Mouse (Mus musculus) urinary bladder, postnatal 36 days (tissue): Measurements from ENCODE around the gene Polr2b.

Source experiments
- DNase-seq, 2 experiments: peaks; one replicate each; pipeline ENCODE4 v3.0.0; 2022; ENCODE audit warnings: low spot score in 2 of 2, mixed read lengths in 1 of 2

Polr2b gene

DNA sequence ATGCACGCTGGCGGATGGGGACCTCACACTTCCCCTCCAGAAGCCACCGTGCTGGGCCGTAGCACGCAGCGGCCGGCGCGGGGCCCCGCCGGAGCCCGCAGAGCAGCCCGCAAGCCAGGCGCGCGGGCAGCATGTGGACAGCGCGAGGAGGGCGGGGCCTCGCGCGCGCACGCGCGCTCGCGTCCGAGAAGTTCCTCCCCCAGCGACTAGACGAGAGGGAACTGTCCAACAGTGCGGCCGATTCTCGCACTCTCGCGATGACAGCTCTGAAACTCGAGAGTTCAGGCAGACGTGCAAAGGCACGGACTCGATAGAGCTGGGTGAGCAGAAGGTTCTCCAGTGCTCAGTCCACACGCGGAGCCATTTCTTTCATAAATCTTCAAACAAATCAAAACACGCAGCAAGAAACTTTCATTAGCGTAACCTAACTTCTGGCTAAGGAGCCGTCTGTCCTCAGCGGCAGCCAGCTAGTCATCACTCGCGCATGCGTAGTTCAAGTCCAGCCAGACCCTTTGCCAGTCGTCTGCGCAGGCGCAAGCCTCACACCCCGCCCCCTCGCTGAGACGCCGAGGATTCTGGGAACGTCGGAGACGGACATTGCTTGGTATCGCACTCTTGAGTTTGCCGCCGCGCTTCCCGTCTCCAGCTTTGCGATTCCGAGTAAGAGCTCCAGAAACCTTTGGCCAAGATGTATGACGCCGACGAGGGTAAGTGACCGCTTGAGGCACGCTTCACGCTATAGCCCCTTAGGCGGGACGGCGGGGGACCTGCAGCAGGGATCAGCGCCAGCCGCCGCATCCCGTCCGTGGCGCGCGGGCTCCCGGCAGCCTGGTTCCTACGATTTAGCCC is at the start of gene Polr2b, which contains the start of gene Noa1:
Gene Polr2b, plus strand, starts transcription at position 224 of the 849 bp plus-strand sequence.
Gene Noa1, minus strand, starts transcription at position 161 of the 849 bp plus-strand sequence.
- DNase-seq, result peak; percentile 99

DNA sequence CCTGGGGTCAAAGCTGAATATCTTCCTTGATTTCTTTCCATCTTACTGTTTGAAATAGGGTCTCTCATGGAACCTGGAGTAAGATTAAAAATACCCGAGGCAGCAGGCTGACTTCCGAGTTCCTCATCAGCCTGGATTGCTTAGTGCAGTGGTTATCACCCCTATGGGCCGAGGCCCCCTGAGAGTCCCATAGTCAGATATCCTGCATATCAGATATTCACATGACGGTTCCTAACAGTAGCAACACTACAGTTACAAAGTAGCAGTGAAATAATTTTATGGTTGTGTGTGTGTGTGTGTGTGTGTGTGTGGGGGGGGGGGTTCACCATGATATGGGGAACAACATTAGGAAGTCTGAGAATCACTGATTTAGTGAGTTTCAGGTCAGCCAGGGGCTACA is 48.8 kb upstream of the Polr2b start:
- DNase-seq, result no peak

DNA sequence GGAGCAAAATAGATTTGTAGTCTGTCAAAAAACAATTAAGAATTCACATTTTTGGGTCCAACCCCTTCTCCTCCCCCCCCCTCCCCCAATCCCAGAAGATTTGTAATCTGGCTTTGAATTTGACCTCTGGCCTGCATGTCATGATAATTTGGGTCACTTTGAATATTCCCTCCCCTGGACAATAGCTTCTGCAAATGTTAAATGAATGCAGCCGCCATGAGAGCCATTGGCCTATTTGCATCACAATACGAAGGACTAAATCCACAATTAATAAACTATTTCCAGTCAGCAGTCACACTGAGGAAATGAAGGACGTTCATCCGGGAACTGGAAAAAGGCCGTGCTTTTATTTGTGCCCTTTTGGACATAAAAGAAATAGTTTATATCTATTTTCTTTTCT is 47.8 kb upstream of the Polr2b start:
- DNase-seq, result no peak

DNA sequence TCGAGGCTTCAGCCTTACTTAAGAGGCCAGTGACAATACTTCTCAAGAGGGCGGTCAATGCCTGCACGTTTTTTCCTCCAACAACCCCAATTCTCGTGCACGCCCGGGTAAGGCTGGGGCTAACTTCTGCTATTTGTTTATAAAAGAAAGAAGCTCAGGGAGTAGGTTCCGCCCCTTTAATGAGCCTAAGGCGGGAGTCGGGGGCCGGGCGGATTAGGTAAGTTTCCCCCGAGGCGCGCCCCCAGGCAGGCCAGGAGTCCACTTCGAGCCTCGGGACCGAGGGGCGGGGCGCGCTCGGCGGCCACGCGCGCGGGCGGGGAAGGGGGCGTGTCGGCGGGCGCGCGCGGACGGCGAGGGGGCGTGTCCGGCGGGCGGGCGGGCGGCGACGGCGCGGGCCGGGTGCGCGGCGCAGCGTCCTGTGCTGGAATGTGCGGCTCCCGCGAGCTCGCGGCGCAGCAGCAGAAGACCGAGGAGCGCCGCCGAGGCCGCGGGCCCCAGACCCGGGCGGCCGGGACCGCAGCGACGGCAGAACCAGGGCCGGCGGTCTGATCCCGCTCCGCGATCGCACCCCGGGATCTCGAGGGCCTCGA is 44.8 kb upstream of the Polr2b start, which contains the start of gene Rest:
Gene Rest, plus strand, starts transcription at position 411 of the 590 bp plus-strand sequence.
- peak; percentile 71 to 75 for DNase-seq

DNA sequence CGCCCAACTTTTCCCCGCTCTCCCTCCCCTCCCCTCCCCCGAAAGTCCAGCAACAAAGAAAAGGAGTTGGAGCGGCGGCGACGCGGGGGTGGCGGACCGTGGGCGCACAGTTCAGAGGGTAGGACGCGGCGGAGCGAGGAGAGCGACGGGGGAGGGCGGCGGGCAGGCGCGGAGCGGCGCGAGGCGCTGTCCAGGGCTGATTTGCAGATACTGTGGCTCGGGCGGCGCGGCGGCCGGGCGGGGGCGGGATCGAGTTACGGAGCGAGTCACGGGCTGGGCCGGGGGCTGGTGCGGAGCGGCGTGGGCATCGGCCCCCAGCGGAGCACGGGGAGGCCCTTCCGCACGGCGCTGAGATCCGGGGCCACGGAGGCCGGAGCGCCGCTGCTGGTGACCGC is 44.3 kb upstream of the Polr2b start:
- DNase-seq, result peak; percentile 45 to 75

DNA sequence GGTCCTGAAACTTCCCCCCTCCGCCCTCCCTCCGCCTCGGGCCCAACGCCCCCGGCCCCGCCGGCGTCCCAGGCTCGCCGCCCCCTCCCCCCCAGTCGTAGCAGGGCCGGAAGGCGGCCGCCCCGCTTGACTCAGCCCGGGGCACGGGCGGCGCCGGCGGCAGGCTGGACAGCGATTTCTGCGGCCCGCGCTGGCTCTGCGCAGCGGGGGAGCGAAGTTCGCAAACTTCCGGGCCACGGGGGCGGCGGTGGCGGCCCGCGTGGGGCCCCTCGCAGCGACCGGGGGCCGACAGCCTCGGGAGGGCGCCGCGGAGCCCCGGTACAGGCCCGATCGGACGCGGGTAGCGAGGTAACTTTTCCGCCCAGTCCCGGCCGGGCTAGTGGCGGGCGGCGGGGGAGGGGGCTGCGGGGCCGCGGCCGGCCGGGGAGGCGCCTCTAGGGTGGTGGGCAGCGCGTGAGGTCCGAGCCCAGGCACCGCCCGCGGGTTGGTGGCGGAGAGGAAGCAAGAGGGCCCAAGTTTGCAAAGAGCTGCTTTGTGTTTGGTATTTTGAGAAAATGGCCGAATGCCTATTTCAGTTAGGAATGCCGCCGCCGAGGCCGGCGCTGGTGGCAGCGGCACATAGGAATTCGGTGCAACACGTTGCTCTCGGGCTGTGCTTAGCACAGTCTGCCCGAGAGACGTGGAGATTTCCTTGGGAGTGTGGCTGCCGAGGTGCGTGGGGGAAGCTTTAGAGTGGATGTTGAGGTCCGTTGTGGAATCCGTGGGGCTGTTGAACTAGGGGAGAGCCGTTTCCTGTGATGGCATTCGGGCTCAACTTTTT is 43.7 kb upstream of the Polr2b start:
- DNase-seq, result peak; percentile 46 to 48

DNA sequence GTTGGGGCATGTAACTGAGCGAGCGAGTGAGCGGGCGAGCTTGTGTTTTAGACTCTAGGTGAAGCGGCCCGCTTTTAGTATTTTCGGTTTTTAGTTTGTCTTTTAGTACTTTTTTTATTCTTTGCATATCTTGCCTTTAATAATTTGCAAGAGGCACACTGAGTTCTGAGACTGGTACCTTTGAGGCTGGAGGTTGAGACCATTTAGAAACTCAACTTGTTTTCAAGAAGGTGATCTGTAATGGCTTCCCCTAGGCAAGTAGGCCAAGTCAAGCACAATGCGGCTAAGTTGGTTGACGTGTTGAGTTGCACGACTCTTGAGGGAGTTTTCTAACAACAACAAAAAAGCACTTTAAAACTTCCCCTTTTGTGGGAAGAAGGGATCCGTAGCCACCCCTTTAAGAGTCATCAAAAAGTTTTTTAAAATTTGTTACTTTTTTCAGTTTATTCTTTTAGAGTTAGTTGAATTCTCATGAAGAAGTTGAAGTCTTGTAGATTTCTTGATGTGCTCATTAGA is 43.0 kb upstream of the Polr2b start:
- no peak for DNase-seq

DNA sequence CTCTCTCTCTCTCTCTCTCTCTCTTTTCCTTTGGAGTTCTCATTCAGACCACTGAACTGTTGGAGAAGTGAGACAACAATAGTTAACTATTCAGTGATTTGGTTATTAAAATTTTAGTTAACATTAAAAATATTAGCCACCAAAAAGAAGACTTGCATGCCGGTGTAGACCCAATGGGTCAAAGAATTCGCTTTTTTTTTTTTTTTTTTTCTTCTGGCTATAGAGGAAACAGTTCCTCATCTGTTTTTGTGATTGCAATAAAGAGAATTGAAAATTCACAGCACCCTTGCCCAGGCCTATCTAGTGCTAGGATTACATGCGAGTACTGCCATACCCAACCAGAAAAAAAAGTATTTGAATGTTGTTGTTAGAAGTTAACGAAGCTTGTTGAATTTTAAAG is 42.5 kb upstream of the Polr2b start:
- no peak for DNase-seq

DNA sequence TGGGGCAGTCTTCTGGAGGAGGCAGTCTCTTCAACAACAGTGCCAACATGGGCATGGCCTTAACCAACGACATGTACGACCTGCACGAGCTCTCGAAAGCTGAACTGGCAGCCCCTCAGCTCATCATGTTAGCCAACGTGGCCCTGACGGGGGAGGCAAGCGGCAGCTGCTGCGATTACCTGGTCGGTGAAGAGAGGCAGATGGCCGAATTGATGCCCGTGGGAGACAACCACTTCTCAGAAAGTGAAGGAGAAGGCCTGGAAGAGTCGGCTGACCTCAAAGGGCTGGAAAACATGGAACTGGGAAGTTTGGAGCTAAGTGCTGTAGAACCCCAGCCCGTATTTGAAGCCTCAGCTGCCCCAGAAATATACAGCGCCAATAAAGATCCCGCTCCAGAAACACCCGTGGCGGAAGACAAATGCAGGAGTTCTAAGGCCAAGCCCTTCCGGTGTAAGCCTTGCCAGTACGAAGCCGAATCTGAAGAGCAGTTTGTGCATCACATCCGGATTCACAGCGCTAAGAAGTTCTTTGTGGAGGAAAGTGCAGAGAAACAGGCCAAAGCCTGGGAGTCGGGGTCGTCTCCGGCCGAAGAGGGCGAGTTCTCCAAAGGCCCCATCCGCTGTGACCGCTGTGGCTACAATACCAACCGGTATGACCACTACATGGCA is 41.9 kb upstream of the Polr2b start:
- no peak for DNase-seq

DNA sequence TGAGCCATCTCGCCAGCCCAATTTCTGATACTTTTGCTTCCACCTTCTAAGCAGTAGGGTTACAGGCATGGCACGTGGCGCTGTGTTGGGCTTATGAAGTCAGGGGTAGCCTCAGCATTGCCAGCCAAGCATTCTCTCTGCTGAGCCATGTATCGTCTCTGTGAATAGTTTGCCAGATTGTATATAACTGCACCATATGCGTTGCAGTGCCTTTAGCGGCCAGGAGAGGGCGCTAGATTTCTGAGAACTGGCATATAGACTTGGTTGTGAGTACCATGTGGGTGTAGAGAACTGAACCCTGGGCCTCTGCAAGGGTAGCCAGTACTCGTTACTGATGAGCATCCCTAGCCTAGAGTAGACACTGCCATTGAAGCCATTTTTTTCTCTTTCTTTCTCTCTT is 40.5 kb upstream of the Polr2b start:
- DNase-seq, result no peak

DNA sequence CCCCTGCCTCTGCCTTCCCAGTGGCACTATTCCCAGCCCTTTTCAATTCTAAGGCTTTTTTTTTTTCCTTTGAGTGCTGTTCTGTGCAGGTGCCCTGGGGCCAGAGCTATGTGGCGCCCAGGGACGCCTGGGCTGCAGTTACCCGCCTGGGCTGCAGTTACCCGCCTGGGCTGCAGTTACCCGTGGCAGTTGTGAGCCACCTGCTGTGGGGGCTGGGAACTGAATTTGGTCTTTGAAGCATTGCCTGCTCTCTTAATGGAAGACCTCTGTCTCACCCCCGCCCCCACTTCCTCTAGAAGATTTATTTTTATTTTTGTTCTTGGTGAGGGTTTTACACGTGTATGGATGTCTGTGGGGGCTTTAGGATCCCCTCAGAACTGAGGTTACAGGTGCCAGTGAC is 36.8 kb upstream of the Polr2b start:
- DNase-seq, result no peak

DNA sequence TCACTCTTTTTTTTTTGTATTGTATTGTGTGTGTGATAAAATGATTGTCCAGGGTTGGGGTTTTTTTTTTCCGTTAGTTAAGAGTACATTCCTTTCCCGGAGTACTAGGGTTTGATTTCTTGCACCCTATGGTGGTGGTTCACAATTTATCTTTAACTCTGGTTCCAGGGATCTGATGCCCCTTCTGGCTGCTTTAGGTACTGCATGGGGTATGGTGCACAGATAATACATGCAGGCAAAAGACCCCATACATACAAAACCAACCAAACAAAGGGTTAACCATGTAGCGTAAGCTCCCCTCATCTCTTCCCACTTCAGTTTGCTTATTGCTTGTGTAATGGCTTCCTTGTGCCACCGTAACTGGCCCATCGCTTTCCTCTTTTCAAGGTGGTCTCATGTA is 34.0 kb upstream of the Polr2b start:
- no peak for DNase-seq

DNA sequence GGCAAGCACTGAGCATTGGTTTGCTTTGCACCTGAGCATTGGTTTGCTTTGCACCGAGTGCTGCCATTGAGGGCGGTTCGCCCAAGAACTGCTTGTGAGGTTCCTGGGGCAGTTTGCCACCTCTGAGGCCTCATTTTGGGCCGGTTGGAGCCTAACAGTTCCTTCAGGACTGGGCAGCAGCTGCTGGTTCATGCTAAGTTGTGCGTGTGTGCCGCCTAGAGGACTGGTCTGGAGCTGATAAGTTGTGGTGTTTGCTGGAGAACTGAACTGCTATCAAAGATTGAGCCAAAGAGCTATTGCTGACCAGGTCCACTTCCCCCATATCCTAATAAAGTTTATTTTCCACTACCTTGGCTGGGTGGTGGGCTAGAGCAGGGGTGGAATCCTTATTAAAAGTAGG is 32.7 kb upstream of the Polr2b start:
- no peak for DNase-seq

DNA sequence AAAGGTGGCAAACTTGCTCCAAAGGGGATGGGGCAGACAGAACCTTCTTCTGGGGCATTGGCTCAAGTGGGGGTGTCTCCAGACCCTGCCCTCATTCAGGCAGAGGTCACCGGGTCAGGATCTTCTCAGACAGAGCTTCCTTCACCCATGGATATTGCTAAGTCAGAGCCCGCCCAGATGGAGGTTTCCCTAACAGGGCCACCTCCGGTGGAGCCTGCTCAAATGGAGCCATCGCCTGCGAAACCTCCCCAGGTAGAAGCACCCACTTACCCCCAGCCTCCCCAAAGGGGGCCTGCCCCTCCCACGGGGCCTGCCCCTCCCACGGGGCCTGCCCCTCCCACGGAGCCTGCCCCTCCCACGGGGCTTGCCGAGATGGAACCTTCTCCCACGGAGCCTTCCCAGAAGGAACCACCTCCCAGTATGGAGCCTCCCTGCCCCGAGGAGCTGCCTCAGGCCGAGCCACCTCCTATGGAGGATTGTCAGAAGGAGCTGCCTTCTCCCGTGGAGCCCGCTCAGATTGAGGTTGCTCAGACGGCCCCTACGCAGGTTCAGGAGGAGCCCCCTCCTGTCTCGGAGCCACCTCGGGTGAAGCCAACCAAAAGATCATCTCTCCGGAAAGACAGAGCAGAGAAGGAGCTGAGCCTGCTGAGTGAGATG is 28.3 kb upstream of the Polr2b start:
- DNase-seq, result no peak

DNA sequence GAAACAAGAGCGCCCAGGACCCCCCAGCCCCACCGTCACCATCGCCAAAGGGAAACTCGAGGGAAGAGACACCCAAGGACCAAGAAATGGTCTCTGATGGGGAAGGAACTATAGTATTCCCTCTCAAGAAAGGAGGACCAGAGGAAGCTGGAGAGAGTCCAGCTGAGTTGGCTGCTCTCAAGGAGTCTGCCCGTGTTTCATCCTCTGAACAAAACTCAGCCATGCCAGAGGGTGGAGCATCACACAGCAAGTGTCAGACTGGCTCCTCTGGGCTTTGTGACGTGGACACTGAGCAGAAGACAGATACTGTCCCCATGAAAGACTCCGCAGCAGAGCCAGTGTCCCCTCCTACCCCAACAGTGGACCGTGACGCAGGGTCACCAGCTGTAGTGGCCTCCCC is 27.7 kb upstream of the Polr2b start:
- no peak for DNase-seq

DNA sequence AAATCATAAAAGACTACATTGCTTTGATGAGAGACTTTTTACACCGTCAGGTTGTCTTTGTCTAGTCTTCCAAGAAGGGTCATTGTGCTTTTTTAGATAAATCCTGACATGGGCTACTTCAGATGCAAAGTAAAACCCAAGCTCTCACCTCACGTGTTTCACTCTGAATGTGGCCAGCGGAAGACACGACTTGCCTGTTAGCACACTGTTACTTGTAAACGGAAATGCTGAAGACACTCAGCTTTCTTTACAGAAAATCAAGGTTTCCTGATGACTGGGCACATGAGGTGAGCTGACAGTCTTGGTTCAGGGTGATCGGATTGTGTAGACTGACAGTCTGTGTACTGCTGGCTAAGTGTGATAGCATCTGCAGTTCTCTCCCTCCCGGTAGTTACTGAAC is 24.3 kb upstream of the Polr2b start:
- no peak for DNase-seq

DNA sequence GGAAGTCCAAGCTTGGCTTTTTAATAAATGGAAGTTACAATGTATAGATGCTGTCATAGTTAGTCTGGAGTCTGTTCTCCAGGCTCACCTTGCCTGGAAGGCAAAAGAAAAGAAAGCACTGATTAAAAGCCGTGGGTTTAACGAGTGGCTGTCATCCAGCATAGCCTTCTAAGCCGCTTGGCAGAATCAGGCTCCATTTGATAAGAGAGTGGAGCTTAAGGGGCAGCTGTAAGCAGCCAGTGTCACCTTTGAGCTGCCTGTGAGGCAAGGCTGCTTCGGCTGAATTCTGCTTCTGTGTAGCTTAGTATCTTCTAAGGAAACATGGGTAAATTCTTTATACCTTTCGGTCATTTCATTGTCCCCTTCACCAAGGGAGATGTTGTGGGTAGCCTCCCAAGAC is 23.0 kb upstream of the Polr2b start:
- DNase-seq, result no peak

DNA sequence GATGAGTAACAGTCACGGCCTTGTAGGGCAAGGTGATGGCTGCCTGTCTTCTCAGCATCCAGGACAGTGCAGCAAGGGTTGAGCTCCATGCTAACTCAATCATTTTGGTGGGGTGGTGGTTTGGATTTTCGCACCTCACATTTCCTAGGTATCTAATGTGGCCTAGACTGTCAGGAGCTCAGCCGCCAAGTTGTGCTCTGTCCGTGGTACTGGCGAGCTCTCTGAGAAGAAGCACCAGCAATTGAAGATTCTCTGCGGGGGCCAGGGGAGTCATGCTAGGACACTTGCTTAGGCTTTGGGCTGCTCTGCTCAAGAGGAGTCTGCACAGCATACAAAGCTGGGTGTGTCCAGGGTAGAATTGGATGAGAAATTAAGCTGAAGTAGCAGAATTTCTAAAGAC is 22.0 kb upstream of the Polr2b start:
- DNase-seq, result no peak

DNA sequence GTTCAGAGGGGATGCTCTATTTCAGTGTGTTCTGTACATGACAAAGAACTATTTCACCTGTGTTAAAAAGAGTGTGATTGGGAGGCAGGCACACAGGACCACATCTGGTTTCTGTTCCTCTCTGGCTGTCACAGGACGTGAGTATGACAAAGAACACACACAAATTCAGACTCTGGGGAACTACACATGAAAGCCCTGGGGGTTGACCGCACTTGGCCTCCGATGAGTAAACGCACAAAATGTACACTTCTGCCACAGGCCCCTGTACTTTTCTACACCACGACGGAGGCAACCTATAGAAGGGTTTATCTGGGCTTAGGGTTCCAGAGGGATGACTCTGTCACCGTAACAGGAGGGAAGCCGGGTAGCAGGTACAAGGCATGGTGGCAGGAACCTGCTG is 20.3 kb upstream of the Polr2b start:
- no peak for DNase-seq

DNA sequence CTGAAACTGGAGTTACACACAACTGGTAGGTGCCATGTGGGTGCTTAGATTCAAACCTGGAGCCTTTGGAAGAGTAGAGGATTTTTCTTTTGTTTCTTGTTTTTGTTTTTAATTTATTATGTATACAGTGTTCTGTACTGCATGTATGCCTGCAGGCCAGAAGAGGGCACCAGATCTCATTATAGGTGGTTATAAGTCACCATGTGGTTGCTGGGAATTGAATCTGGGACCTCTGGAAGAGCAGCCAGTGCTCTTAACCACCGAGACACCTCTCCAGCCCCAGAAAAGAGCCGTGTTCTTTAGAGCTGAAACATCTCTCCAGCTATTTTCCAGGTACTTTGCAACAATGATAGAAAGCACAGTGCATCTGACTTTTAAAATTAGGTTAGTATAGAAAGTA is 19.3 kb upstream of the Polr2b start:
- DNase-seq, result no peak
